Mouse (Mus musculus): ENCODE measurements around the gene Cryaa.

Cryaa gene

GRCm38 (mm10) chr17:31703276-31703980, 25.8 kb downstream of the Cryaa start:
- ATAC-seq (ENCODE audit: insufficient number of reproducible peaks, low FRiP score, low TSS enrichment): no peak

- peak; percentile 56; the same call in 1 of the 2 replicates for ATAC-seq (ENCODE audit: insufficient number of reproducible peaks, low FRiP score, low TSS enrichment)
Observed at GRCm38 (mm10) chr17:31705271-31706020, 27.8 kb downstream of the Cryaa start.

GRCm38 (mm10) chr17:31709121-31709741, 31.6 kb downstream of the Cryaa start:
- ATAC-seq (ENCODE audit: insufficient number of reproducible peaks, low FRiP score, low TSS enrichment): no peak

- ATAC-seq (ENCODE audit: insufficient number of reproducible peaks, low FRiP score, low TSS enrichment): no peak
Observed at GRCm38 (mm10) chr17:31710455-31710854, 32.8 kb downstream of the Cryaa start.

- ATAC-seq (ENCODE audit: insufficient number of reproducible peaks, low FRiP score, low TSS enrichment): no peak
Observed at GRCm38 (mm10) chr17:31713709-31714108, 36.1 kb downstream of the Cryaa start.

- no peak for ATAC-seq (ENCODE audit: insufficient number of reproducible peaks, low FRiP score, low TSS enrichment)
Observed at GRCm38 (mm10) chr17:31714125-31714524, 36.5 kb downstream of the Cryaa start.

GRCm38 (mm10) chr17:31715006-31715405, 37.4 kb downstream of the Cryaa start:
- no peak for ATAC-seq (ENCODE audit: insufficient number of reproducible peaks, low FRiP score, low TSS enrichment)

- no peak for ATAC-seq (ENCODE audit: insufficient number of reproducible peaks, low FRiP score, low TSS enrichment)
Observed at GRCm38 (mm10) chr17:31721637-31722036, 44.0 kb downstream of the Cryaa start.

- no peak for ATAC-seq (ENCODE audit: insufficient number of reproducible peaks, low FRiP score, low TSS enrichment)
Observed at GRCm38 (mm10) chr17:31725366-31725765, 47.8 kb downstream of the Cryaa start.

- no peak for ATAC-seq (ENCODE audit: insufficient number of reproducible peaks, low FRiP score, low TSS enrichment)
Observed at GRCm38 (mm10) chr17:31726216-31726615, 48.6 kb downstream of the Cryaa start.

- ATAC-seq (ENCODE audit: insufficient number of reproducible peaks, low FRiP score, low TSS enrichment): no peak
Observed at GRCm38 (mm10) chr17:31727230-31727629, 49.6 kb downstream of the Cryaa start.

GRCm38 (mm10) chr17:31728043-31728442, 50.4 kb downstream of the Cryaa start:
- no peak for ATAC-seq (ENCODE audit: insufficient number of reproducible peaks, low FRiP score, low TSS enrichment)

- no peak for ATAC-seq (ENCODE audit: insufficient number of reproducible peaks, low FRiP score, low TSS enrichment)
Observed at GRCm38 (mm10) chr17:31728968-31729501, 51.4 kb downstream of the Cryaa start.

GRCm38 (mm10) chr17:31731038-31731437, 53.4 kb downstream of the Cryaa start:
- no peak for ATAC-seq (ENCODE audit: insufficient number of reproducible peaks, low FRiP score, low TSS enrichment)

Measured in cerebellum, adult (tissue).